Mouse (Mus musculus): ENCODE measurements around the gene Fam45a. TPM values are rescaled to one million over a fixed set of nuclear protein-coding genes. Genes with fewer than 3 reads are reported as not detected.
A peak's percentile ranks its signal among the peaks of the same experiment; 100 is the strongest.

Gene Fam45a
- total and polyA plus RNA-seq, 3 experiments: 16.2 to 35.2 (median 24.4) TPM

DNA sequence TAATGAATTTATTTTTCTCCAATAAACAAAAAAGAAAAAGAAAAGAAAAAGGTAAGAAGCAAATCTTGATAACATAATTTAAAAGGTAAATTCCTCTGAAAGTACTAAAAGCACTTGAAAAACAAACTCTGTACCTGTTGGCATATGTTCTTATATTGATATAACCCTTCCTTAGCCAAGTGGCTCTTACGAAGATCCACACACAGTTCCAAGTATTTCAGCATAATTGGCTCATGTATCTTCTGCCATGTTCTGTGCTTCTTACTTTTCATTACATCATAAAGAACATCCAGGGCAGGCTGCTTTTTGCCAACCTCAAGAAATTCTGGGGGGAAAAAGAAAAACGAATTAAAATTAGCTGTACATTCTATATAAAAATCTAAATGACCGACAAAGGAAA lies 29.4 kb upstream of the Fam45a start:
- peak overlapping the region; percentile 39; the same call in 1 of the 2 replicates for H3K9ac ChIP-seq (ENCODE audit: insufficient read depth, low read depth)
- DNase-seq (ENCODE audit: extremely low read depth): no peak
- no peak overlapping the region for H3K27ac ChIP-seq (ENCODE audit: insufficient read depth, low read depth)
- H3K36me3 ChIP-seq (replicated peaks in 1 of 2; ENCODE audit: control insufficient read depth in 1 of 2, insufficient read depth in 1 of 2, low read length in 1 of 2): peaks cover 17 to 69% of the 10 kb centered on the region in 2 experiments
- dilution Hi-C loops (cut with MboI; ENCODE audit: extremely low pct_ligation_motif_present, extremely low pct_unique_long_range_greater_than_20kb, low sequenced_read_pairs): no loop called here
- TF ChIP-seq IRF4 (IDR thresholded peaks at IDR 0.05; ENCODE audit: low read depth, low read length): no peak
- no peak for TF ChIP-seq UBTF (IDR thresholded peaks at IDR 0.05; ENCODE audit: low read depth, low read length)
- no peak for TF ChIP-seq USF2 (conservative IDR thresholded peaks at IDR 0.05; ENCODE audit: low read depth, low read length)
- TF ChIP-seq POLR2AphosphoS2 (IDR thresholded peaks at IDR 0.05; ENCODE audit: low read depth, low read length): no peak
- no peak for TF ChIP-seq HCFC1 (IDR thresholded peaks at IDR 0.05; ENCODE audit: low read depth, low read length)
- no peak for TF ChIP-seq JUN (IDR thresholded peaks at IDR 0.05; ENCODE audit: insufficient read depth, low read depth, low read length)
- TF ChIP-seq NELFE (IDR thresholded peaks at IDR 0.05; ENCODE audit: low read depth, low read length): no peak
- TF ChIP-seq NRF1 (IDR thresholded peaks at IDR 0.05; ENCODE audit: low read depth, low read length): no peak
- TF ChIP-seq PAX5 (IDR thresholded peaks at IDR 0.05; ENCODE audit: low read length): no peak
- no peak for TF ChIP-seq EP300 (IDR thresholded peaks at IDR 0.05; ENCODE audit: low read length)
- no peak for TF ChIP-seq GABPA (IDR thresholded peaks at IDR 0.05; ENCODE audit: insufficient replicate concordance, low read depth, low read length)
- no peak for TF ChIP-seq TBP (conservative IDR thresholded peaks at IDR 0.05; ENCODE audit: low read depth, low read length)
- TF ChIP-seq KAT2A (IDR thresholded peaks at IDR 0.05; ENCODE audit: insufficient replicate concordance, low read length): no peak
- TF ChIP-seq TCF12 (IDR thresholded peaks at IDR 0.05; ENCODE audit: low read depth, low read length): no peak
- no peak for TF ChIP-seq MAFK (IDR thresholded peaks at IDR 0.05; ENCODE audit: insufficient replicate concordance, low read length)
- TF ChIP-seq RAD21 (IDR thresholded peaks at IDR 0.05; ENCODE audit: low read depth, low read length): no peak
- TF ChIP-seq ZC3H11A (IDR thresholded peaks at IDR 0.05; ENCODE audit: low read depth, low read length): no peak
- peaks cover 64% of the 10 kb centered on the region for H3K79me2 ChIP-seq (replicated peaks; ENCODE audit: control insufficient read depth, extremely low read depth, insufficient read depth, poor library complexity, severe bottlenecking)
- in situ Hi-C loops (cut with MboI; ENCODE audit: low pct_ligation_motif_present, low pct_unique_long_range_greater_than_20kb, low sequenced_read_pairs): no loop called here
- peaks cover 0 to 51% of the 10 kb centered on the region in 2 experiments; a peak in 2 of 4 replicates for H3K4me1 ChIP-seq (ENCODE audit: control insufficient read depth in 1 of 2, insufficient read depth in 2 of 2)
- no peak overlapping the region for H3K4me2 ChIP-seq (ENCODE audit: insufficient read depth, low read depth, poor library complexity, severe bottlenecking)
- H3K4me3 ChIP-seq (replicated peaks in 1 of 3; ENCODE audit: low read depth in 2 of 3, low read length in 2 of 3, poor library complexity in 1 of 3): no peak overlapping the region
- H3K27me3 ChIP-seq (replicated peaks): no peaks in the 10 kb centered on the region
- no peaks in the 10 kb centered on the region for H3K9me3 ChIP-seq (replicated peaks; ENCODE audit: low read length)

- no peaks in the 10 kb centered on the region for H3K9me3 ChIP-seq (replicated peaks; ENCODE audit: low read length)
- peaks cover 5 to 50% of the 10 kb centered on the region in 2 experiments for H3K36me3 ChIP-seq (replicated peaks in 1 of 2; ENCODE audit: control insufficient read depth in 1 of 2, insufficient read depth in 1 of 2, low read length in 1 of 2)
- no peak for DNase-seq (ENCODE audit: extremely low read depth)
- in situ Hi-C loops (cut with MboI; ENCODE audit: low pct_ligation_motif_present, low pct_unique_long_range_greater_than_20kb, low sequenced_read_pairs) (no loop called here), dilution Hi-C loops (cut with MboI; ENCODE audit: extremely low pct_ligation_motif_present, extremely low pct_unique_long_range_greater_than_20kb, low sequenced_read_pairs) (no loop called here)
- no peak overlapping the region for H3K4me3 ChIP-seq (replicated peaks in 1 of 3; ENCODE audit: low read depth in 2 of 3, low read length in 2 of 3, poor library complexity in 1 of 3)
- TF ChIP-seq MYC (IDR thresholded peaks at IDR 0.05; ENCODE audit: low read depth, low read length) (no peak), SMC3 (IDR thresholded peaks at IDR 0.05; ENCODE audit: low read depth, low read length) (no peak), TBP (conservative IDR thresholded peaks at IDR 0.05; ENCODE audit: low read depth, low read length) (no peak), NELFE (IDR thresholded peaks at IDR 0.05; ENCODE audit: low read depth, low read length) (no peak), POLR2A (IDR thresholded peaks at IDR 0.05; ENCODE audit: low read depth, low read length) (no peak), USF1 (IDR thresholded peaks at IDR 0.05; ENCODE audit: low read depth, low read length) (no peak), PAX5 (IDR thresholded peaks at IDR 0.05; ENCODE audit: low read length) (no peak), NRF1 (IDR thresholded peaks at IDR 0.05; ENCODE audit: low read depth, low read length) (no peak), SIN3A (IDR thresholded peaks at IDR 0.05; ENCODE audit: low read length) (no peak), RAD21 (IDR thresholded peaks at IDR 0.05; ENCODE audit: low read depth, low read length) (no peak), KAT2A (IDR thresholded peaks at IDR 0.05; ENCODE audit: insufficient replicate concordance, low read length) (no peak), E2F4 (IDR thresholded peaks at IDR 0.05; ENCODE audit: insufficient replicate concordance, low read depth, low read length) (no peak), MAFK (IDR thresholded peaks at IDR 0.05; ENCODE audit: insufficient replicate concordance, low read length) (no peak), ZKSCAN1 (IDR thresholded peaks at IDR 0.05; ENCODE audit: borderline replicate concordance, low read depth, low read length) (no peak), GABPA (IDR thresholded peaks at IDR 0.05; ENCODE audit: insufficient replicate concordance, low read depth, low read length) (no peak)
- H3K27me3 ChIP-seq (replicated peaks): no peaks in the 10 kb centered on the region
- no peak overlapping the region for H3K27ac ChIP-seq (ENCODE audit: insufficient read depth, low read depth)
- peak overlapping the region; percentile 8; the same call in 1 of the 2 replicates for H3K9ac ChIP-seq (ENCODE audit: insufficient read depth, low read depth)
- peaks cover 70% of the 10 kb centered on the region for H3K79me2 ChIP-seq (replicated peaks; ENCODE audit: control insufficient read depth, extremely low read depth, insufficient read depth, poor library complexity, severe bottlenecking)
- H3K4me1 ChIP-seq (ENCODE audit: control insufficient read depth in 1 of 2, insufficient read depth in 2 of 2): peaks cover 0 to 52% of the 10 kb centered on the region in 2 experiments; a peak in 2 of 4 replicates
- H3K4me2 ChIP-seq (ENCODE audit: insufficient read depth, low read depth, poor library complexity, severe bottlenecking): 0 out of 2 replicates have a peak overlapping the region, but pooled peaks have one; percentile 29
These were observed 26.7 kb upstream of the Fam45a start for GRCm38 (mm10) chr19:60784712-60785111.

All from CH12.LX (cell line).